Mouse (Mus musculus) forebrain, embryonic 12.5 days (tissue): ENCODE measurements around the gene Nupl1. TPM values are rescaled to one million over a fixed set of nuclear protein-coding genes. Genes with fewer than 3 reads are reported as not detected.

Experiments
- microRNA counts: library from miRNA; unstranded; fragments of <30 nt; microRNA quantifications from one replicate; lab custom pipeline; 2017
- microRNA-seq: library from miRNA; unstranded; fragments of <30 nt; microRNA quantifications from one replicate; pipeline ENCODE4, GENCODE M21; 2017
- polyA plus RNA-seq: library from polyadenylated mRNA; unstranded; fragments of >200 nt; fragmentation: Nextera tagmentation; extraction: Ambion mirVana; gene quantifications from 2 replicates; pipeline ENCODE4 v1.2.1, GENCODE M21; 2016

The Nupl1 gene
- polyA plus RNA-seq, 1 experiment from 2014 or later, result 0.06 TPM

MicroRNAs within 50 kb of the gene (microRNA counts, 519-probe panel; counts per million panel counts)
- not detected for microRNA mmu-miR-719 (lab: Ali Mortazavi, UCI)

Small RNA genes lying within 50 kb of the gene (microRNA-seq; reads per million reads assigned to microRNA genes)
- gene Mir719, result not detected

Other genes starting within 250 kb of the Nupl1 start
- 13.3 and 14.1 TPM in 2 replicates for gene Atp8a2, start 54.3 kb downstream of the Nupl1 start, polyA plus RNA-seq
- gene Gm49336, start 76 bp upstream of the Nupl1 start, polyA plus RNA-seq, result 72.1 and 77.1 TPM in 2 replicates
- 54.1 and 60.7 TPM in 2 replicates for gene Mtmr6, start 13.8 kb upstream of the Nupl1 start, polyA plus RNA-seq
- 37.5 and 38.6 TPM in 2 replicates for gene Amer2, start 121.8 kb upstream of the Nupl1 start, polyA plus RNA-seq